In the genomic region with DNA sequence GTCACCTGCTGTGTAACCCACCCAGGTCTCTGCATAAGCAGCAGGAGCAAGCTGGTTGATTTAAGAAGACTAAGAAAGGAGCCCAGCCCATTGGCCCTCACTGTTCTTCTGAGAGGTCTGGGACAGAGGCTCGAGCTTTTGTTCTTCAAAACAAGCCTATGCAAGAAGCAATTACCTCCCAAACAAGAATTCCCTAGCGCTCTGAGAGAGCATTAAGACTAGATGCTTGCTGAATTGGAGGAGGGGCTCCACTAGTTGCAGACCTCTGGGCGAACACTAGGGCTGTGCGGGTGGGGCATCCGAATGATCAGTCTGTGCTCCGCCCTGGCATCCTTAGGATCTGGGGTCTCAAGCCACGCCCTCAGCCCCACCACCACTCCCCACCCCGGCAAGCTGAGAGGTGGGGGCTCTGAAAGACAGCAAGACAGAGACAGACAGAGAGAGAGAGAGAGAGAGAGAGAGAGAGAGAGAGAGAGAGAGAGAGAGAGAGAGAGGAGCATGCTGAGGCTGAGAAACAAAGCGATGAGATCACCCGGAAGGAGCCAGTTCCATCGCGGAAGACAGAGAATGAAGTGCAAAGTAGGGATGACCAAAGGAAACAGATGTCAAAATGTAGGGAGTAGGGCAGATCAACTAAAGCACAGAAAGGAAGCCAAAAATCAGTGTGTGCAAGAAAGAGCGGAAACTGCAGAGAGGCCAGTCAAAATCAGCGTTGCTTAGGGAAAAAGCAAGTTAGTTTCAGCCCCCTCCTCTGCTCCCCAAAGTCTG, we compare ENCODE assay signal across 7 mouse cellular contexts. TPM values are rescaled to one million over a fixed set of nuclear protein-coding genes. Genes with fewer than 3 reads are reported as not detected.
DNase-seq lines count a peak whose midpoint lies in the region; ATAC-seq and TF ChIP-seq lines count a peak whose summit lies in the region.

No protein-coding gene starts in this region.

- peak; percentile 13 for DNase-seq in right cerebral cortex, postnatal 4 days
- DNase-seq in right cerebral cortex, adult 18-20 months: no peak
- peak; percentile 81 for DNase-seq in hindbrain, embryonic 10.5 days (ENCODE audit: low spot score)
- DNase-seq in lung, postnatal 10 days: peak; percentile 77
- peak; percentile 34 for DNase-seq in stomach, postnatal 0 days (ENCODE audit: low spot score)
- no peak for DNase-seq in layer of hippocampus, postnatal 25 days (ENCODE audit: extremely low spot score in 1 of 2, low spot score in 1 of 2)

- H3K27ac ChIP-seq in embryonic facial prominence, embryonic 13.5 days: peak overlapping the region; percentile 62
- peak overlapping the region; percentile 92 for H3K27ac ChIP-seq in hindbrain, embryonic 10.5 days
- no peak overlapping the region; the same call in 1 of the 2 replicates for H3K27ac ChIP-seq in stomach, postnatal 0 days (replicated peaks)

- peak; percentile 88 for ATAC-seq in embryonic facial prominence, embryonic 13.5 days (ENCODE audit: insufficient number of reproducible peaks, insufficient read depth, low FRiP score, low TSS enrichment, low read depth)
- ATAC-seq in stomach, postnatal 0 days (ENCODE audit: low FRiP score, low TSS enrichment): peak; percentile 83

- peak overlapping the region; percentile 62 for H3K4me2 ChIP-seq in embryonic facial prominence, embryonic 13.5 days
- H3K4me2 ChIP-seq in stomach, postnatal 0 days (replicated peaks; ENCODE audit: low read depth): peak overlapping the region; percentile 36

- no peaks in the 10 kb centered on the region for H3K27me3 ChIP-seq in embryonic facial prominence, embryonic 13.5 days
- no peaks in the 10 kb centered on the region for H3K27me3 ChIP-seq in hindbrain, embryonic 10.5 days (ENCODE audit: insufficient read depth, poor library complexity, severe bottlenecking)
- no peaks in the 10 kb centered on the region for H3K27me3 ChIP-seq in stomach, postnatal 0 days (ENCODE audit: control insufficient read depth, insufficient read depth, low read length)

- TF ChIP-seq CTCF in stomach, postnatal 0 days (IDR thresholded peaks at IDR 0.05; ENCODE audit: low read depth): peak; percentile 49

- peaks cover 46% of the 10 kb centered on the region for H3K4me1 ChIP-seq in embryonic facial prominence, embryonic 13.5 days
- H3K4me1 ChIP-seq in hindbrain, embryonic 10.5 days (replicated peaks): peaks cover 41% of the 10 kb centered on the region
- H3K4me1 ChIP-seq in stomach, postnatal 0 days (replicated peaks; ENCODE audit: control insufficient read depth, insufficient read depth): no peaks in the 10 kb centered on the region

- peak overlapping the region; percentile 38 for H3K4me3 ChIP-seq in embryonic facial prominence, embryonic 13.5 days
- H3K4me3 ChIP-seq in hindbrain, embryonic 10.5 days: peak overlapping the region; percentile 49
- peak overlapping the region; percentile 12; the same call in 1 of the 2 replicates for H3K4me3 ChIP-seq in stomach, postnatal 0 days (ENCODE audit: low read depth, low read length)

- WGBS in embryonic facial prominence, embryonic 13.5 days: 2% methylated on average over 14 of the region's 14 CpGs
- 4% methylated on average over 14 of the region's 14 CpGs for WGBS in hindbrain, embryonic 10.5 days
- 6% methylated on average over 14 of the region's 14 CpGs for WGBS in stomach, postnatal 0 days

- no peaks in the 10 kb centered on the region for H3K9me3 ChIP-seq in embryonic facial prominence, embryonic 13.5 days
- H3K9me3 ChIP-seq in hindbrain, embryonic 10.5 days: no peaks in the 10 kb centered on the region
- no peaks in the 10 kb centered on the region for H3K9me3 ChIP-seq in stomach, postnatal 0 days (ENCODE audit: control insufficient read depth, low read length)

- H3K36me3 ChIP-seq in embryonic facial prominence, embryonic 13.5 days: no peaks in the 10 kb centered on the region
- no peaks in the 10 kb centered on the region for H3K36me3 ChIP-seq in hindbrain, embryonic 10.5 days
- no peaks in the 10 kb centered on the region for H3K36me3 ChIP-seq in stomach, postnatal 0 days (ENCODE audit: control insufficient read depth, insufficient read depth, low read length)

- no peak for TF ChIP-seq EP300 in stomach, postnatal 0 days (optimal IDR thresholded peaks at IDR 0.05)

- H3K9ac ChIP-seq in embryonic facial prominence, embryonic 13.5 days: peak overlapping the region; percentile 60; the same call in 1 of the 2 replicates
- H3K9ac ChIP-seq in stomach, postnatal 0 days (ENCODE audit: low read length): 0 out of 2 replicates have a peak overlapping the region, but pooled peaks have one; percentile 31

RNA-seq across cellular contexts. Expression of gene Gap43, which starts 34.3 kb away (rescaled TPM):
- polyA plus RNA-seq in embryonic facial prominence, embryonic 13.5 days (2015; fragmentation: Nextera tagmentation; extraction: Ambion mirVana): 122 and 144 TPM in 2 replicates
- 160 and 277 TPM in 2 replicates for polyA plus RNA-seq in hindbrain, embryonic 10.5 days (2016; fragmentation: Nextera tagmentation; extraction: Ambion mirVana)
- polyA plus RNA-seq in stomach, postnatal 0 days (2015; fragmentation: Nextera tagmentation; extraction: Ambion mirVana): 41.4 and 42.6 TPM in 2 replicates
- 100 to 1,000 TPM; 204 to 232 TPM for total RNA-seq in layer of hippocampus, postnatal 25 days (2021)

Comparison
In these comparisons a context has a peak if more than half of its experiments do, and no peak if none do; other contexts are left out.
1. DNase-seq: peak in right cerebral cortex, postnatal 4 days (single experiment), hindbrain, embryonic 10.5 days (single experiment), lung, postnatal 10 days (single experiment) and stomach, postnatal 0 days (single experiment); none in right cerebral cortex, adult 18-20 months (single experiment) and layer of hippocampus, postnatal 25 days (0 of 2).
2. Peak in every context shown above with its lines, with median percentiles within 50 percentile points of each other: H3K4me3 ChIP-seq.